Mouse (Mus musculus): ENCODE measurements around the gene Med13l. TPM values are rescaled to one million over a fixed set of nuclear protein-coding genes. Genes with fewer than 3 reads are reported as not detected.

Med13l gene
- polyA plus RNA-seq, 1 experiment: 21.4 TPM

GRCm38 (mm10) chr5:118721416-118721815, 160.9 kb downstream of the Med13l start:
- Histone ChIP-seq H3K4me1 (ENCODE audit: control insufficient read depth, insufficient read depth, low read length) (peaks cover 11% of the 10 kb centered on the region), H3K4me3 (replicated peaks; ENCODE audit: extremely low read depth, low read depth, low read length) (no peak overlapping the region)
- TF ChIP-seq POLR2A (IDR thresholded peaks at IDR 0.05; ENCODE audit: borderline replicate concordance, extremely low read depth, low read depth, low read length) (no peak), CTCF (IDR thresholded peaks at IDR 0.05; ENCODE audit: insufficient read depth, low read length) (no peak)
- DNase-seq: no peak
- 62% methylated on average over 12 of the region's 12 CpGs for WGBS

GRCm38 (mm10) chr5:118721848-118722247, 161.4 kb downstream of the Med13l start:
- TF ChIP-seq CTCF (IDR thresholded peaks at IDR 0.05; ENCODE audit: insufficient read depth, low read length) (no peak), POLR2A (IDR thresholded peaks at IDR 0.05; ENCODE audit: borderline replicate concordance, extremely low read depth, low read depth, low read length) (no peak)
- no peak for DNase-seq
- peaks cover 7% of the 10 kb centered on the region for H3K4me1 ChIP-seq (ENCODE audit: control insufficient read depth, insufficient read depth, low read length)
- no peak overlapping the region for H3K4me3 ChIP-seq (replicated peaks; ENCODE audit: extremely low read depth, low read depth, low read length)
- 76% methylated on average over 5 of the region's 5 CpGs for WGBS

GRCm38 (mm10) chr5:118722456-118722855, 162.0 kb downstream of the Med13l start:
- no peak overlapping the region for H3K4me3 ChIP-seq (replicated peaks; ENCODE audit: extremely low read depth, low read depth, low read length)
- TF ChIP-seq CTCF (IDR thresholded peaks at IDR 0.05; ENCODE audit: insufficient read depth, low read length): no peak
- no peak for TF ChIP-seq POLR2A (IDR thresholded peaks at IDR 0.05; ENCODE audit: borderline replicate concordance, extremely low read depth, low read depth, low read length)
- 89% methylated on average over 3 of the region's 3 CpGs for WGBS
- peaks cover 9% of the 10 kb centered on the region for H3K4me1 ChIP-seq (ENCODE audit: control insufficient read depth, insufficient read depth, low read length)
- DNase-seq: no peak

- no peak for TF ChIP-seq CTCF (IDR thresholded peaks at IDR 0.05; ENCODE audit: insufficient read depth, low read length)
- no peak for TF ChIP-seq POLR2A (IDR thresholded peaks at IDR 0.05; ENCODE audit: borderline replicate concordance, extremely low read depth, low read depth, low read length)
- WGBS: 79% methylated on average over 6 of the region's 6 CpGs
- DNase-seq: no peak
- peaks cover 7% of the 10 kb centered on the region for H3K4me1 ChIP-seq (ENCODE audit: control insufficient read depth, insufficient read depth, low read length)
- no peak overlapping the region for H3K4me3 ChIP-seq (replicated peaks; ENCODE audit: extremely low read depth, low read depth, low read length)
These were observed 164.9 kb downstream of the Med13l start for GRCm38 (mm10) chr5:118725425-118725824.

GRCm38 (mm10) chr5:118725886-118726505, 165.5 kb downstream of the Med13l start:
- TF ChIP-seq CTCF (IDR thresholded peaks at IDR 0.05; ENCODE audit: insufficient read depth, low read length) (no peak), POLR2A (IDR thresholded peaks at IDR 0.05; ENCODE audit: borderline replicate concordance, extremely low read depth, low read depth, low read length) (no peak)
- no peak for DNase-seq
- peaks cover 7% of the 10 kb centered on the region for H3K4me1 ChIP-seq (ENCODE audit: control insufficient read depth, insufficient read depth, low read length)
- H3K4me3 ChIP-seq (replicated peaks; ENCODE audit: extremely low read depth, low read depth, low read length): no peak overlapping the region
- 42% methylated on average over 10 of the region's 10 CpGs for WGBS

- 60% methylated on average over 16 of the region's 16 CpGs for WGBS
- no peak for TF ChIP-seq POLR2A (IDR thresholded peaks at IDR 0.05; ENCODE audit: borderline replicate concordance, extremely low read depth, low read depth, low read length)
- TF ChIP-seq CTCF (IDR thresholded peaks at IDR 0.05; ENCODE audit: insufficient read depth, low read length): no peak
- Histone ChIP-seq H3K4me1 (ENCODE audit: control insufficient read depth, insufficient read depth, low read length) (peaks cover 2% of the 10 kb centered on the region; the same call in 1 of the 2 replicates), H3K4me3 (replicated peaks; ENCODE audit: extremely low read depth, low read depth, low read length) (no peak overlapping the region)
- DNase-seq: no peak
These were observed 166.9 kb downstream of the Med13l start for GRCm38 (mm10) chr5:118727336-118727735.

- DNase-seq: no peak
- no peak for TF ChIP-seq POLR2A (IDR thresholded peaks at IDR 0.05; ENCODE audit: borderline replicate concordance, extremely low read depth, low read depth, low read length)
- TF ChIP-seq CTCF (IDR thresholded peaks at IDR 0.05; ENCODE audit: insufficient read depth, low read length): no peak
- 83% methylated on average over 3 of the region's 3 CpGs for WGBS
- Histone ChIP-seq H3K4me3 (replicated peaks; ENCODE audit: extremely low read depth, low read depth, low read length) (no peak overlapping the region), H3K4me1 (ENCODE audit: control insufficient read depth, insufficient read depth, low read length) (peaks cover 2% of the 10 kb centered on the region; the same call in 1 of the 2 replicates)
These were observed 171.7 kb downstream of the Med13l start for GRCm38 (mm10) chr5:118732221-118732620.

GRCm38 (mm10) chr5:118732651-118733050, 172.2 kb downstream of the Med13l start:
- no peaks in the 10 kb centered on the region; the same call in 1 of the 2 replicates for H3K4me1 ChIP-seq (ENCODE audit: control insufficient read depth, insufficient read depth, low read length)
- no peak for DNase-seq
- TF ChIP-seq POLR2A (IDR thresholded peaks at IDR 0.05; ENCODE audit: borderline replicate concordance, extremely low read depth, low read depth, low read length): no peak
- H3K4me3 ChIP-seq (replicated peaks; ENCODE audit: extremely low read depth, low read depth, low read length): no peak overlapping the region
- WGBS: 90% methylated on average over 8 of the region's 8 CpGs

- no peak overlapping the region for H3K4me3 ChIP-seq (replicated peaks; ENCODE audit: extremely low read depth, low read depth, low read length)
- no peaks in the 10 kb centered on the region; the same call in 1 of the 2 replicates for H3K4me1 ChIP-seq (ENCODE audit: control insufficient read depth, insufficient read depth, low read length)
- no peak for DNase-seq
- 79% methylated on average over 4 of the region's 4 CpGs for WGBS
- TF ChIP-seq POLR2A (IDR thresholded peaks at IDR 0.05; ENCODE audit: borderline replicate concordance, extremely low read depth, low read depth, low read length) (no peak), CTCF (IDR thresholded peaks at IDR 0.05; ENCODE audit: insufficient read depth, low read length) (no peak)
These were observed 173.1 kb downstream of the Med13l start for GRCm38 (mm10) chr5:118733566-118733965.

- Histone ChIP-seq H3K4me1 (ENCODE audit: control insufficient read depth, insufficient read depth, low read length) (no peaks in the 10 kb centered on the region; the same call in 1 of the 2 replicates), H3K4me3 (replicated peaks; ENCODE audit: extremely low read depth, low read depth, low read length) (no peak overlapping the region)
- 73% methylated on average over 9 of the region's 9 CpGs for WGBS
- TF ChIP-seq POLR2A (IDR thresholded peaks at IDR 0.05; ENCODE audit: borderline replicate concordance, extremely low read depth, low read depth, low read length) (no peak), CTCF (IDR thresholded peaks at IDR 0.05; ENCODE audit: insufficient read depth, low read length) (no peak)
- DNase-seq: no peak
These were observed 174.0 kb downstream of the Med13l start for GRCm38 (mm10) chr5:118734455-118734854.
